Mouse (Mus musculus) CH12F3 (cell line): ENCODE results near the gene Cldn6.

Experiments
- in situ Hi-C: fragments of 300-500 bp; cut with MboI; formaldehyde crosslinking; loops from 2 replicates; pipeline ENCODE4 v1.14.3; 2020; ENCODE audit warnings: low sequenced_read_pairs

The Cldn6 gene

DNA sequence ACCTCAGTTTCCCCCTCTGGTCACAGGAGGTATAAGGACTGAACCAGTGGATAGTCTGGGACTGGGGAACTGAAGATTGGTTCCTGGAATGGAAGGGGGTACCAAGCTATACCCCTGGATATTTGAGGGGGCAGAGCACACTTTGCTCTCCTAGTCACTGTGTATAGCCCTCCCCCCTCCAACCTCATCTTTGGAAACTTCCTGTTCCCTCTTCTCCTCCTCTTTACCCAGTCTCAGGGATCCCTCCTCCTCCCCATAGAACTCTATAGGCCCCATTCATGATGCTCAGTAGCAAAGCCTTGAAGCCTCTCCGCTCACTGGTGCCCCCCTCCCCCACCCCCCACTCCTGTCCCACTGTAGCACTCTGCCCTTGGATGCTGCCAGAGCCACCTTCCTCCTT lies 40.4 kb downstream of the Cldn6 start:
- in situ Hi-C loops = no loop called here

- in situ Hi-C loops = no loop called here
Measured at GRCm38 (mm10) chr17:23721886-23722285, 42.8 kb downstream of the Cldn6 start.

GRCm38 (mm10) chr17:23722376-23723125 lies 43.5 kb downstream of the Cldn6 start, which contains the start of gene 1520401A03Rik:
Gene 1520401A03Rik (minus strand): TSS chr17:23722783.
- in situ Hi-C loops = no loop called here

DNA sequence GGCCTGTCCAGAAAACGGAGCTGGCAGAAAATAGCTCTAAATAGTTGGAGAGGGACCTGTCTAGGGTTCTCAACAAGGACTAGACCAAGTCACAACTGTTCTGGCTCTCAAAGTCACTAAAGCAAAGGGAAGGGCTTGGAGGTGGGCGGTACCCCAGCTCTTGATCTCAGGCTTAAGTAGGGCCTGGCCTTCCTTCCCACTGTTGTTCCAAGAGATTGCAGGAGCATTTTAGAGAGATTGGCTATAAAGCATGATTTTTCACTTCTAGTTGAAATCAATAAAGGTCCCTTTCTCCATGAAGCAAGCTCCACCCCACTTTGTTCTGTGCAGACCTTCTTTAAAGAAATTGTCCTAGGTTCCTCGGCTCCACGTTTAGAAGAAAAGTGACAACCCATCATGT lies 46.4 kb downstream of the Cldn6 start:
- in situ Hi-C loops = no loop called here

DNA sequence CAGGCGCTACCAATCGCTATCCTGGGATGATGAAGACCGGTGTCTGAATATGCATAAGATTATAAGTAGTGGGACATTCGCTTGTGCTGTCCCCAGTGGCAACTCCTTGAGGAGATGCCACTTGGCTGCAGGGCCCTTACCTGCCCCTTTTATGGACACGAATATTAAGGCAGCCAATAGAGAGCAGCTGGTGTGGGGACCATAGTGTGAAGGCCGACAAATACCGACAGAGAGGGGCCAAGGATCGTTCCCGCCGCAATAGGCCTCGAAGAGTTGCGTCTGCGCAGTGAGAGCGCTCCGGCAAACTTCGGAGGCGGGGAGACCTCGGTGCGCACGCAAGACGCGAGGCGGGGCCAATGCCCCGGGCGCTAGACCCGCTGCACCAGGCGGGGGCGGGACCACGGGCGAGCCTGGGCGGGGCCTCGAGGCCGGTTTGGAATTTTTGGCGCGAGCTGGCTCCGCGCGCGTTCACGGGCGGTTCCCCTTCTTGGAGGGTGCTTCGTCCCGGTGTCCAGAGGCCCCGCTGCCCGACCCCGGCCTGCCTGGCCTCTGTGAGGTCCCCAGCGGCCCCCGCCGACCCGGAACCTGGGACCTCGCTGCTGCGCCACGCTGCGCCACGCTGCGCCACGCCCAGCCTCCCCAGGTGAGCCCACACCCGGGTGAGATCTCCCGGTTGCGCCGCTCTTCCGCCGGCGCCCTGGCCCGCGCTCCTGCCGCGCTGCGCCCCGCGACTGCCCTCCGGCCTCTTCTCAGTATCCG lies 47.1 kb downstream of the Cldn6 start, which contains the start of gene Pkmyt1:
Gene Pkmyt1 (plus strand): TSS at position 338 of the 759 bp plus-strand sequence.
- in situ Hi-C loops = no loop called here

DNA sequence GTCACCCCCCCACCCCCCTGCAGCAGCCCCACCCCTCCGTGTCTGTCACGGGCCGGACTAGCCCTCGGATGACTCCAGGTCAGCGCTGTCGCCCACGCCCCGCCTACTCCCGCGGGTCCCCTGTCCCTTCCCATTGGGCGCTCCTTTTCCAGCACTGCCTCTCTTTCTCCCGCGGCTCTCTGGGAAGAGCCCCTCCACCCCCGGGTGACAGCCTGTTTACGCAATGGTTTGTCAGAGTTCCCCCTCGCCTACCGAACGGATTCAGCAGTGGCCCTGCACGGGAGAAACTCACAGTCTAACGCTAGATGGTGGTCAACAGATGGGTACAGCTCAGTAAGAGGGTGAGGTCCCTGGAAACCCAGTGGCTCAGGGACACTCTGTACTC lies 47.7 kb downstream of the Cldn6 start:
- in situ Hi-C loops = no loop called here

DNA sequence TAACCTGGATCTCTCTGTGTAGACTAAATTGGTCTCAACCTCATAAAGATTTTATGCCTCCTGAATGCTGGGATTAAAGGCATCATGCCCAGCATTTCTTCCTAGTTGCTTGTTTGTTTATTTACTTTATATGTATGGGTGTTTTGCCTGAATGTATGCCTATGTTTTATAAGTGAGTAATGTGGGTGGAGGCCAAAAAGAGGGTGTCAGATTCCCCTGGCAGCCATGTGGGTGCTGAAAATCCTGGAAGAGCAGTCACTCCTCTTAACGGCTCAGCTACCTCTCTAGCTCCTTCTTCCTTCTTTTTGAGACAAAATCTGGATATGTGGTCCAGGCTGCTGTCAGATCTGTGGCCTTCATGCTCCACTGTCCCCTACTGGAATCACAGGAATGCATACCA lies 51.4 kb downstream of the Cldn6 start:
- in situ Hi-C loops = no loop called here
